Mouse (Mus musculus) frontal cortex, postnatal 10 days (tissue): ENCODE results near the gene Orm3.

Experiments
- DNase-seq, 2 experiments: peaks; one replicate each; pipeline ENCODE4 v3.0.0; 2022; ENCODE audit warnings: low spot score in 2 of 2, mixed read lengths in 1 of 2

Orm3 gene

GRCm38 (mm10) chr4:63355877-63356665 is at the start of gene Orm3:
Gene Orm3 (plus strand): TSS chr4:63356162.
- DNase-seq = no peak

DNA sequence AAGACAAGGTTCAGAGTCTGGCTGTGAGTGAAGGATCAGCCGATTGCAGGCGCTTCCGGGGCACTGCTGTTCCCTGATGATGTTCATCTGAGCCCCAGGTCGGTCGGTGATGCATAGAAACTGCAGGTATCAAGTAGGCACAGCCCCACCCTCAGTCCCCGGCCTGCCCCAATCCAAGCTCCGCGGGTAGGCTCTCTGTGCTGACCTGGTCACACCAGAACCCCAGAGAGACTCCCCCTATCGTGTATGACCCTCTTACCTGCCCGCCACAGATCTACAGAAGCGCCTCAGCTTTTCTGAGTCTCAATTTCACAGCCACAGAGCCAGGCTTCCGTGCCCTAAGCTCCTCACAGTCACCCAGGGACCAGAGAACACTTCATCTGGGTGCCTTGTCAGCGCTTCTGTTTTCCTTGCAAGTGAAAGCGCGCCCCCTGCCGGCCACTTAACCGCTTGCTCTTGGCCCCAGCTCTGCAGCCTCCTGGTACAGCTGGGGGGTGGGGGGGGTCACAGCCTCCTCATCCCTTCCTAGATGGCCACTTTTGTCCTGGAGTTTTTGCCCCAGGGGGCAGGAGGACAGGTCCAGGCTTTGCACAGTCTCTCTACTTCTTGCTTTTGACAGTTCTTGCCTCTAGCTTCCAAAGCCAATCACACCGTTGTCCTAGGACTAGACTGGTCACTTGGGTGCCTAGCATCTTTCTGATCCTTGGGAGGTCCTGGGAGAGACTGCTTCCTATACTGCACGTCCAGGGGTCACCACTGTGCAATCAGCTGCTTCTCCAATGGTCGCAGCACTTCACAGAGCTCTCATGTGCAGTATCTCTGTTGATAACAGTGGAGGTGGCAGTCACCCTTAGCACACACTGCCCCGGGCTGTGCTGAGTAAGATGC is 48.5 kb upstream of the Orm3 start:
- peak; percentile 57 to 86 for DNase-seq

DNA sequence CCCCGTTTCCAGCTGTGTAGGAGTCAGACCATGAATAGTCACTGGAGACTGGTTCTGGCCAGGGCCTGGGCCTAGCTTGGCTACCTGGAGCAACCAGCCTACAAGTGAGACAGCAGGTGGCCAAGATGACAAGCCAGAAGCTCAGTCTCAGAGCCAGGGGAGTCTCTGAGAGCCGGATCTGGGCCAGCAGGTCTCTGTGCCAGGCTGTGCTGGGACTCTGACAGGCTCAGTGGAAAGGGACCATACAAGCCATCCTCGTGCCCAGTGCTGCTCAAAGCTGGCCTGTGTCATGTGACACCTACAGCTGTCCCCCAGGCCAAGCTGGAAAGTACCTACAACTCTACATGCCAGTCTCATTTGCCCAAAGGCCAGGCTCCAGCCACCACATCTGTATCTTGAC is 47.6 kb upstream of the Orm3 start:
- no peak for DNase-seq

DNA sequence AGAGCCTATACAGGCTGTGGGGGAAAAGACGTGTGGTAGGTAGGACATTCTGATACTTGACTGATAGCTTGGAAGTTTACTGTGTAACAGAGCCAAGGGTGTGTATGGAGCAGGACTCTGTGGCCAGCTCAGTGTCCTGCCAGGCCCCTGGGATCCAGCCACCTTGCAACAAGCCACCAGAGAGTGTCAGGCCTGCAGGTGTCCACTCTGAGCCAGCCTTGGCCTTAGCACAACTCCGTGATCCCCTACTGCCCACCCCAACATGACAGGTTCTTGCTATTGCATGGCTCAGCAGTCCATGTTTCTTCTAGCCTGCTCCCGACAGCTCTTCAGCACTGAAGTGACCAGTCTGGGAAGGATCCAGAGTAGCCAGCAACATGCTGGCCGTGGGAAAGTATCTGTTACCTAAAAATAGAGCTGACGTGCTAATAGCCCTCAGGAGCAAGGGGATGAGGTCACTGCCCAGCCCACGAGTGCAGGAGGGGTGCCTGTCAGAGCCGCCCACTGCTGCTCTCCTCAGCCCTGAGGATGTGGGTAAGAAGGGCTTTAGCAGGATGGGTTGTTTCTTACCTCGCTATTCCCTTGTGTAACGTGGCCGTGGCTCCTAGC is 45.6 kb upstream of the Orm3 start:
- DNase-seq = no peak

- DNase-seq = no peak
Measured at GRCm38 (mm10) chr4:63311426-63311825, 44.5 kb upstream of the Orm3 start.

- DNase-seq = no peak
Measured at GRCm38 (mm10) chr4:63314063-63314462, 41.9 kb upstream of the Orm3 start.

GRCm38 (mm10) chr4:63316076-63316746 is 39.8 kb upstream of the Orm3 start:
- no peak for DNase-seq

- peak in 1 of 2 experiments; percentile 55 for DNase-seq
Measured at GRCm38 (mm10) chr4:63319566-63319965, 36.4 kb upstream of the Orm3 start.

- no peak for DNase-seq
Measured at GRCm38 (mm10) chr4:63323275-63323815, 32.6 kb upstream of the Orm3 start.

DNA sequence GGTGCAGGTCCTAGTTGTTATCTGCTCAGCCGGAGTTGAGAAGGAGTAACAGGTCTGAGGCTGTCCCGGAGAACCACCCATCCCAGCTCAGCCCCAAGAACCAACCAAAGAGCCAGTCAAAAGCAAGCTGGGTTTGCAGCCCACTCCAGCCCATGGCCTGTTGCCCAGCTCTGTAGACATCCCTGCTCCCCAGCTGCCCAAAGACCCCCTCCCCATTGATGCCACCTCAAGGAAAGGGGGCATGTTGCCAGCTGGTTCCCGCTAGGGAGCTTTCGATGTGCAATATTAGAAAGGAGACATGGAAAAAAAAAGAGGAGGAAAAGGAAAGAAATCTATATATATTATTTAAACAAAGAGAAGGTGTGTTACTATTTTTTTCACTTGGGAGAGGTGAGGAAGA is 22.6 kb upstream of the Orm3 start:
- no peak for DNase-seq

DNA sequence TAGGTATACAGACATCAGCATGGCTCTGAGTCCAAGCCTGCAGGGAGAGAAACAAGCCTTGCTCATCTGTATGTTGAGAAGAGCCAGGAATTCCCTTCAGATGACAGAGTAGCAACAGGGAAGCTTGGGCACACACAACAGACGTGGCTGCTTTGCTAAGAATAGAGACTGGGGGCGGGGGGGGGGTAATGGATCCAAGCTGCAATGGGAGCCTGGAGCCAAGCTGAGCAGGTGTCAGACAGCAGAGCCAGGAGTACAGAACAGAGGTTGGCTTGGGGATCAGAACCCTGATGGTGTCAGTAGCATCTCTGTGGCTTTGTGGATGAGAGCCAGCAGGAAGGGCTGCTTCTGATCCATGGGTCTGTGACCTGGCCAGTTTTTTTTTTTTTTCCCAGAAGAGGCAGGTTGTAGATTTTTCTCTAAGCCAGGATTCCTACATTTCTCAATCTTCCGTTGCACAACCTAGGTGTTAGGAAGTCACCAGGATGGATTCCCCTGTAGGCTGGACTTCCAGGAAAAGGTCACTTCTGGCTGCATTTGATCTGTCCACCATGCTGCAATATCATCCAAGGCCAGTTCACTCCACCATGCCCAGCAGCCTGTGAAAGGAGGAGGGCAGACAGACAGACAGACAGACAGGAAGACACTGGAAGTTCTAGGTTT is 17.4 kb upstream of the Orm3 start:
- no peak for DNase-seq

DNA sequence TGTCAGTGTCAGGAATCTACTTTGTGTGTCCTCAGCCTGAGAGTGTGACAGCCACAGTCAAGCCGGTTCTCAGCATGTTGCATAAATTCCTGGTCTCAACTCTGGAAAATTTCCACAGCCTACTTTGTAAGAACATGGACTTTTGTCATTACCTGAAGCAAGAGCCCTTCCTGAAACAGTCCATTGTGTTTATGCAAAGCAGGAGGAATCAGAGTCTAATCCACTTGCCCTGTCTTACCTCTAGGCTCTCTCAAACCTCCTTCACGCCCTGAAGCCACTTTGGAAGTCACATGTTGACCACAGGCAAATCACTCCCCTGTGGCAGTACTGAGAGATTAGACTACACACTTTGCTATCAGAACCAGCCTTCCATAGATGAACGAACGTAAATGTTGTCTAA is 13.5 kb upstream of the Orm3 start:
- DNase-seq = no peak

DNA sequence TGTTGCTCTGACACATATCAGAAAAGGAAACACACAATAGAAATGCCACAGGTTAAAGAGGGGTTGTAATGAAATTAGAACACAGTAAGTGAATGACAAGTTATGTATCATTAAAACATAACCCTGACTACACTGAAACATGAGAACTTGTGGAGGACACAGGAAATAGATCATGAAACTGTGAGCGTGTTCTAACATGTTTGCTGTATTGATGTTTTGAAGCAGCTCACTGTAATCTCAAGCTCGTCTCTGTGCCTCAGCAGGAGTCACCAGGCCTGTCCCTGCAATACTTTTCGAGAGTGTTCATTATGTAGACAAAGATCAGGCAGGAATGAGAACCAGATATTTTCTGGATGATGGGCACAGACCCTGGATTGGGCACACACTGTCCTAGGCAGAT is 12.4 kb upstream of the Orm3 start:
- DNase-seq = no peak

GRCm38 (mm10) chr4:63344295-63344694 is 11.7 kb upstream of the Orm3 start, which contains the start of gene Orm1:
Gene Orm1 (plus strand): TSS chr4:63344560.
- no peak for DNase-seq

- no peak for DNase-seq
Measured at GRCm38 (mm10) chr4:63345261-63345660, 10.7 kb upstream of the Orm3 start.

DNA sequence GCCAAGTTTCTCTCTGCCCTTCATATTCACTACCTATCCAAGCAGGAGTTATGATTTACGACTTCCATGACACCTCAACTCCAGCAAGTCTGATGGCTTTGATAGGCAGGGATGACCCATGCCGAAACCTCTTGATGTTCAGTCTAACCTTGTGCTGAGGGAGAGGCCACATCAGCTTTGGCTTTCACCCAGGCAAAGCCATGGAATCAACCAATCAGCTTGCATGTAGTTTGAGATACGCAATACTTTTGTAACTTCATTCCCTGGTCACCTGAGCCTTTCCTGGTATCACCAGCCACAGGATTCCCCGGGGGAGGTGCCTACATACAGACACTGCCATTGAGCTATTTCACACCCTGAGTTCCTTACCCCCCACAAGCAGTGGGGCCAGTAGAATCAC is 9.3 kb upstream of the Orm3 start:
- DNase-seq = no peak

DNA sequence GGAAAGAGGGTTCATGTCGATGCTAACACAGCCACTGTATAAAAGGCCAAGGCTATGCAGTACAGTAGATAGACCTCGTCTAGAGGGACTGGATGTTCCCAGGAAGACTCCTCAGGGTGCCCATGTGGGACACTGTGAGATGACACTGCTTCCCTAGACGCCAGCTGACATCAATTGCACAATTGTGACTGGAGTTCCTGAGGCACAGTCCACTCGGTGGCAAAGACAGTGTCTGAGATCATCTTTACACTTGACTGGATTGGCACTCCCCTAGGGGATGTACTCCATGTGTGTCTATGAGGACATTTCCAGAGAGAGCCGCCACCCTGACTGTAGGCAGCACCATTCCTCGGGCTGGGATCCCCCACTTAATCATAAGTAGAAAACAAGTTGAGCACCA is 7.4 kb upstream of the Orm3 start:
- no peak for DNase-seq

DNA sequence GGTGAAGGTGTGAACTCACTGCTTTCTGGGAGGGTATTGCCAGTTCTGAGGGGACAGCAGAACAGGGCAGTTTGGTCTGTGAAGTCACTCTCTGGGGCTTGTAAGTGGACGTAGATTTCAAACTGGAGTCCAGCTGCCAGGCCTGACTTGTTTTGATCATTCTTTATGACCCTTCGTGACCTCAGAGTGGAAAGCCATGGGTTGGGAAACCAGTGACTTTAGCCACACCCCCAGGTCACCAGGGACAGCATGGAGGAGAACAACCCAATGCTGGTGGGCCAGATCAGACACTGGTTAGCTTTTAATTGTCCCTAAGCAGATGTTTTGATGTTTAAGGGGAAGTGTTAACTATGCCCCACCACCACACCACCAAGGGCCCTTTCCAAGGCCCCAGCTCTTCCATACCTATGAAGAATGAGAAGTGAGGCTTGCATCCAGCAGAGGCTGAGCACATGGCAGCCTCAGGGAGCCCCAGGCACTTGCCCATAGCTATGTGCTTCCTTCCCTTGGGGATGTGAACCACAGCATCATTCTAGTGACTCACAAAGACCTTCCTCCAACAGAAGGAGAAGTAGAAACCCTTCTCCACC is 1.1 kb downstream of the Orm3 start:
- DNase-seq = no peak

- no peak for DNase-seq
Measured at GRCm38 (mm10) chr4:63359861-63360260, 3.9 kb downstream of the Orm3 start.

DNA sequence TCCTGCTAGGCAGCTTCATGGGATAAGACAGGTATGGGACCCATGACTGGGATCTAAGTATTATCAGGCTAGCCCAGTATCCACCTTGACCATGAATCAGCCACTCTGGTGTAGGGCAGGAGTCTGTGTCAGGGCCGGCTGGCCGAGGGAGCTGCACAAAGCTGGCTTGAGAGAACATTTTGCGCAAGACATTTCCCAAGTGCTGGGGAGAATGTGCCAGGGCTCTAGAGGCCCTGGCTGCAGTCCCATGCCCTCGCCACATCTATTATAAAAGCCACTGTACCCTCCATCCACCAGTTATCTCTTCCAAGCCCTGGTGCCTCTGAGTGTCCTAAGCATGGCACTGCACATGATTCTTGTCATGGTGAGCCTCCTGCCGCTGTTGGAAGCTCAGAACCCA is 6.2 kb downstream of the Orm3 start, which contains the start of gene Orm2:
Orm2 (plus strand) TSS at position 300 of the 400 bp plus-strand sequence.
- no peak for DNase-seq

- DNase-seq = peak; percentile 58 to 84
Measured at GRCm38 (mm10) chr4:63368577-63368976, 12.6 kb downstream of the Orm3 start.
